7 mouse cellular contexts compared by ENCODE assay signal in genomic region chr3:36531979-36532542, GRCm38 (mm10). TPM values are rescaled to one million over a fixed set of nuclear protein-coding genes. Genes with fewer than 3 reads are reported as not detected.
DNase-seq lines count a peak whose midpoint lies in the region; ATAC-seq and TF ChIP-seq lines count a peak whose summit lies in the region.

No protein-coding gene starts in this region.

- no peak for DNase-seq in spleen, adult 2 months (ENCODE audit: low read depth in 1 of 2, low spot score in 2 of 2)
- no peak for DNase-seq in spleen, postnatal 14 days (ENCODE audit: low spot score in 2 of 2)
- DNase-seq in liver, embryonic 11.5 days (ENCODE audit: low spot score), result no peak
- peak; percentile 29 for DNase-seq in splenic B cell, adult 2 months (ENCODE audit: low read depth, low spot score)
- DNase-seq in spleen, adult 12 weeks (ENCODE audit: low spot score), result no peak
- no peak for DNase-seq in gastrocnemius, adult 8-10 months (ENCODE audit: low spot score in 2 of 2)

- no peaks in the 10 kb centered on the region for H3K36me3 ChIP-seq in spleen, adult 2 months (ENCODE audit: control insufficient read depth, insufficient read depth, low read length)
- H3K36me3 ChIP-seq in forebrain, embryonic 13.5 days (ENCODE audit: poor library complexity, severe bottlenecking), result no peaks in the 10 kb centered on the region
- H3K36me3 ChIP-seq in liver, embryonic 11.5 days (ENCODE audit: control insufficient read depth, insufficient read depth, low read length), result no peaks in the 10 kb centered on the region
- H3K36me3 ChIP-seq in splenic B cell, adult 2 months (ENCODE audit: control insufficient read depth, insufficient read depth, low read length, poor library complexity, severe bottlenecking), result no peaks in the 10 kb centered on the region

- TF ChIP-seq CTCF in spleen, adult 2 months (IDR thresholded peaks at IDR 0.05; ENCODE audit: extremely low read depth, insufficient read depth, insufficient read length, insufficient replicate concordance), result no peak

- H3K27ac ChIP-seq in spleen, adult 2 months (ENCODE audit: insufficient read depth, low read length), result peak overlapping the region; percentile 46; the same call in 1 of the 2 replicates
- no peak overlapping the region for H3K27ac ChIP-seq in forebrain, embryonic 13.5 days
- H3K27ac ChIP-seq in liver, embryonic 11.5 days (ENCODE audit: low read depth, low read length), result no peak overlapping the region

- H3K4me2 ChIP-seq in forebrain, embryonic 13.5 days, result peak overlapping the region; percentile 50
- peak overlapping the region; percentile 58 for H3K4me2 ChIP-seq in liver, embryonic 11.5 days

- WGBS in spleen, adult 2 months, result 3% methylated on average over 18 of the region's 18 CpGs
- 23% methylated on average over 18 of the region's 18 CpGs for WGBS in forebrain, embryonic 13.5 days
- WGBS in liver, embryonic 11.5 days, result 8% methylated on average over 18 of the region's 18 CpGs

- H3K4me1 ChIP-seq in spleen, adult 2 months (ENCODE audit: control insufficient read depth, insufficient read depth, insufficient read length), result peaks cover 3% of the 10 kb centered on the region; the same call in 1 of the 2 replicates
- H3K4me1 ChIP-seq in forebrain, embryonic 13.5 days, result peaks cover 21% of the 10 kb centered on the region
- 0 out of 2 replicates have a peak, but pooled peaks cover 2% of the 10 kb centered on the region for H3K4me1 ChIP-seq in liver, embryonic 11.5 days (replicated peaks; ENCODE audit: control insufficient read depth, insufficient read depth, low read length)

- H3K9ac ChIP-seq in forebrain, embryonic 13.5 days, result no peak overlapping the region
- H3K9ac ChIP-seq in liver, embryonic 11.5 days (ENCODE audit: low read depth, low read length), result no peak overlapping the region

- TF ChIP-seq POLR2A in spleen, adult 2 months (IDR thresholded peaks at IDR 0.05; ENCODE audit: low read depth, low read length), result no peak

- peaks cover 2% of the 10 kb centered on the region; the same call in 1 of the 2 replicates for H3K27me3 ChIP-seq in spleen, adult 2 months (ENCODE audit: control insufficient read depth, insufficient read depth, low read length)
- H3K27me3 ChIP-seq in forebrain, embryonic 13.5 days, result no peaks in the 10 kb centered on the region; the same call in 1 of the 2 replicates
- H3K27me3 ChIP-seq in liver, embryonic 11.5 days (replicated peaks; ENCODE audit: control insufficient read depth, insufficient read depth, low read length), result peaks cover 2% of the 10 kb centered on the region; the same call in 1 of the 2 replicates
- H3K27me3 ChIP-seq in splenic B cell, adult 2 months (ENCODE audit: control insufficient read depth, insufficient read depth, low read length, poor library complexity, severe bottlenecking), result no peaks in the 10 kb centered on the region

- ATAC-seq in forebrain, embryonic 13.5 days, result no peak
- no peak for ATAC-seq in liver, embryonic 11.5 days (replicated peaks; ENCODE audit: low FRiP score)

- H3K9me3 ChIP-seq in forebrain, embryonic 13.5 days (replicated peaks), result no peaks in the 10 kb centered on the region
- no peaks in the 10 kb centered on the region for H3K9me3 ChIP-seq in liver, embryonic 11.5 days (ENCODE audit: control insufficient read depth, low read length)

- peak overlapping the region; percentile 59 for H3K4me3 ChIP-seq in spleen, adult 2 months (ENCODE audit: extremely low read depth, insufficient read depth, insufficient read length)
- peak overlapping the region; percentile 5; the same call in 1 of the 2 replicates for H3K4me3 ChIP-seq in forebrain, embryonic 13.5 days
- peak overlapping the region; percentile 35; the same call in 1 of the 2 replicates for H3K4me3 ChIP-seq in liver, embryonic 11.5 days (ENCODE audit: low read depth, low read length)

RNA-seq across cellular contexts. Expression of gene Gm11549, which starts 10.4 kb away (rescaled TPM):
- 0.04 TPM in 2 replicates for polyA plus RNA-seq in spleen, adult 2 months (2012; rRNA removed)
- polyA plus RNA-seq in forebrain, embryonic 13.5 days (2015; fragmentation: Nextera tagmentation; extraction: Ambion mirVana), result 0.57 and 0.63 TPM in 2 replicates
- not detected in 2 replicates for polyA plus RNA-seq in liver, embryonic 11.5 days (2014; fragmentation: Nextera tagmentation; extraction: Ambion mirVana)
- not detected for total RNA-seq in gastrocnemius, adult 8-10 months (2022)

RNA-seq across cellular contexts. Expression of gene Exosc9, which starts 20.3 kb away (rescaled TPM):
- polyA plus RNA-seq in spleen, adult 2 months (2012; rRNA removed), result 3.7 and 3.9 TPM in 2 replicates
- 86.9 and 95.8 TPM in 2 replicates for polyA plus RNA-seq in forebrain, embryonic 13.5 days (2015; fragmentation: Nextera tagmentation; extraction: Ambion mirVana)
- 76.0 and 82.7 TPM in 2 replicates for polyA plus RNA-seq in liver, embryonic 11.5 days (2014; fragmentation: Nextera tagmentation; extraction: Ambion mirVana)
- total RNA-seq in gastrocnemius, adult 8-10 months (2022), result 10 to 100 TPM; 15.0 to 16.7 (median 15.4) TPM

RNA-seq across cellular contexts. Expression of gene Ccna2, which starts 39.9 kb away (rescaled TPM):
- 31.1 and 85.0 TPM in 2 replicates for polyA plus RNA-seq in spleen, adult 2 months (2012; rRNA removed)
- polyA plus RNA-seq in forebrain, embryonic 13.5 days (2015; fragmentation: Nextera tagmentation; extraction: Ambion mirVana), result 182 and 187 TPM in 2 replicates
- polyA plus RNA-seq in liver, embryonic 11.5 days (2014; fragmentation: Nextera tagmentation; extraction: Ambion mirVana), result 299 and 337 TPM in 2 replicates
- under 1 TPM in 1 of 4 experiments, not detected in 3; 0.16 TPM for total RNA-seq in gastrocnemius, adult 8-10 months (2022)

RNA-seq across cellular contexts. Expression of gene 1810062G17Rik, which starts 56.3 kb away (rescaled TPM):
- polyA plus RNA-seq in spleen, adult 2 months (2012; rRNA removed), result 0.15 and 0.69 TPM in 2 replicates
- polyA plus RNA-seq in forebrain, embryonic 13.5 days (2015; fragmentation: Nextera tagmentation; extraction: Ambion mirVana), result 0.18 and 0.39 TPM in 2 replicates
- 0.48 and 0.75 TPM in 2 replicates for polyA plus RNA-seq in liver, embryonic 11.5 days (2014; fragmentation: Nextera tagmentation; extraction: Ambion mirVana)
- not detected for total RNA-seq in gastrocnemius, adult 8-10 months (2022)

RNA-seq across cellular contexts. Expression of gene Anxa5, which starts 56.4 kb away (rescaled TPM):
- 187 and 239 TPM in 2 replicates for polyA plus RNA-seq in spleen, adult 2 months (2012; rRNA removed)
- 45.4 and 50.5 TPM in 2 replicates for polyA plus RNA-seq in forebrain, embryonic 13.5 days (2015; fragmentation: Nextera tagmentation; extraction: Ambion mirVana)
- polyA plus RNA-seq in liver, embryonic 11.5 days (2014; fragmentation: Nextera tagmentation; extraction: Ambion mirVana), result 105 and 108 TPM in 2 replicates
- total RNA-seq in gastrocnemius, adult 8-10 months (2022), result 10 to 100 TPM; 14.4 to 39.8 (median 28.6) TPM

Comparison
In these comparisons a context has a peak if more than half of its experiments do, and no peak if none do; other contexts are left out.
1. H3K4me3 ChIP-seq: peak in every context shown above with its lines; median percentile 59 in spleen, adult 2 months; 35 in liver, embryonic 11.5 days; 5 in forebrain, embryonic 13.5 days.
2. RNA of gene Exosc9, which starts 20.3 kb away (polyA plus RNA-seq): 86.9 to 95.8 TPM in forebrain, embryonic 13.5 days and 76.0 to 82.7 TPM in liver, embryonic 11.5 days; 3.7 to 3.9 TPM in spleen, adult 2 months; every median in the first group is over 10 times any median in the second.